Mouse (Mus musculus): Measurements from ENCODE around the gene Enho. TPM values are rescaled to one million over a fixed set of nuclear protein-coding genes. Genes with fewer than 3 reads are reported as not detected.
A peak's percentile ranks its signal among the peaks of the same experiment; 100 is the strongest.

Gene Enho
- total and polyA plus RNA-seq, 2 experiments from 2014 or later, result 4.0 to 12.7 TPM

- no peak for DNase-seq (ENCODE audit: low spot score)
- ATAC-seq (ENCODE audit: insufficient read depth, low read depth), result no peak
- H3K4me3 ChIP-seq (ENCODE audit: low read depth, low read length), result no peak overlapping the region
- no peaks in the 10 kb centered on the region for H3K4me1 ChIP-seq (ENCODE audit: control insufficient read depth, insufficient read depth)
- peaks cover 6% of the 10 kb centered on the region for H3K27me3 ChIP-seq (ENCODE audit: control insufficient read depth, insufficient read depth, low read length)
- H3K9me3 ChIP-seq (replicated peaks; ENCODE audit: control insufficient read depth, low read length), result no peaks in the 10 kb centered on the region
- no peak overlapping the region for H3K27ac ChIP-seq (ENCODE audit: low read depth)
- H3K9ac ChIP-seq (replicated peaks; ENCODE audit: low read depth, low read length), result no peak overlapping the region
- H3K36me3 ChIP-seq (replicated peaks; ENCODE audit: control insufficient read depth, insufficient read depth, low read length), result no peaks in the 10 kb centered on the region
- no peak overlapping the region for H3K4me2 ChIP-seq (ENCODE audit: low read depth, low read length)
- TF ChIP-seq EP300 (IDR thresholded peaks at IDR 0.05; ENCODE audit: low read depth) (no peak), CTCF (IDR thresholded peaks at IDR 0.05; ENCODE audit: low read depth) (no peak)
- 45% methylated on average over 6 of the region's 6 CpGs for WGBS
Measured at GRCm38 (mm10) chr4:41653730-41654129, 13.6 kb upstream of the Enho start.

- no peak for ATAC-seq (ENCODE audit: insufficient read depth, low read depth)
- Histone ChIP-seq H3K27ac (ENCODE audit: low read depth) (no peak overlapping the region), H3K9ac (replicated peaks; ENCODE audit: low read depth, low read length) (no peak overlapping the region), H3K36me3 (replicated peaks; ENCODE audit: control insufficient read depth, insufficient read depth, low read length) (no peaks in the 10 kb centered on the region), H3K27me3 (ENCODE audit: control insufficient read depth, insufficient read depth, low read length) (peaks cover 5% of the 10 kb centered on the region), H3K4me1 (ENCODE audit: control insufficient read depth, insufficient read depth) (no peaks in the 10 kb centered on the region), H3K9me3 (replicated peaks; ENCODE audit: control insufficient read depth, low read length) (no peaks in the 10 kb centered on the region), H3K4me2 (ENCODE audit: low read depth, low read length) (no peak overlapping the region), H3K4me3 (ENCODE audit: low read depth, low read length) (no peak overlapping the region)
- WGBS, result 52% methylated on average over 6 of the region's 6 CpGs
- TF ChIP-seq CTCF (IDR thresholded peaks at IDR 0.05; ENCODE audit: low read depth), result peak; percentile 71
- no peak for TF ChIP-seq EP300 (IDR thresholded peaks at IDR 0.05; ENCODE audit: low read depth)
- peak; percentile 51 for DNase-seq (ENCODE audit: low spot score)
Measured at GRCm38 (mm10) chr4:41653296-41653695, 13.2 kb upstream of the Enho start.

- H3K9me3 ChIP-seq (replicated peaks; ENCODE audit: control insufficient read depth, low read length), result no peaks in the 10 kb centered on the region
- H3K27ac ChIP-seq (ENCODE audit: low read depth), result no peak overlapping the region
- no peaks in the 10 kb centered on the region for H3K4me1 ChIP-seq (ENCODE audit: control insufficient read depth, insufficient read depth)
- H3K27me3 ChIP-seq (ENCODE audit: control insufficient read depth, insufficient read depth, low read length), result no peaks in the 10 kb centered on the region
- no peak for TF ChIP-seq CTCF (IDR thresholded peaks at IDR 0.05; ENCODE audit: low read depth)
- TF ChIP-seq EP300 (IDR thresholded peaks at IDR 0.05; ENCODE audit: low read depth), result no peak
- DNase-seq (ENCODE audit: low spot score) (no peak), ATAC-seq (ENCODE audit: insufficient read depth, low read depth) (no peak)
- 60% methylated on average over 7 of the region's 7 CpGs for WGBS
- H3K9ac ChIP-seq (replicated peaks; ENCODE audit: low read depth, low read length), result no peak overlapping the region
- H3K4me2 ChIP-seq (ENCODE audit: low read depth, low read length), result no peak overlapping the region
- no peak overlapping the region for H3K4me3 ChIP-seq (ENCODE audit: low read depth, low read length)
- H3K36me3 ChIP-seq (replicated peaks; ENCODE audit: control insufficient read depth, insufficient read depth, low read length), result no peaks in the 10 kb centered on the region
Measured at GRCm38 (mm10) chr4:41648627-41649026, 8.5 kb upstream of the Enho start.

- Histone ChIP-seq H3K36me3 (replicated peaks; ENCODE audit: control insufficient read depth, insufficient read depth, low read length) (no peaks in the 10 kb centered on the region), H3K9me3 (replicated peaks; ENCODE audit: control insufficient read depth, low read length) (no peaks in the 10 kb centered on the region), H3K27ac (ENCODE audit: low read depth) (no peak overlapping the region), H3K9ac (replicated peaks; ENCODE audit: low read depth, low read length) (no peak overlapping the region), H3K4me2 (ENCODE audit: low read depth, low read length) (no peak overlapping the region), H3K4me3 (ENCODE audit: low read depth, low read length) (no peak overlapping the region), H3K27me3 (ENCODE audit: control insufficient read depth, insufficient read depth, low read length) (no peaks in the 10 kb centered on the region), H3K4me1 (ENCODE audit: control insufficient read depth, insufficient read depth) (no peaks in the 10 kb centered on the region)
- no peak for ATAC-seq (ENCODE audit: insufficient read depth, low read depth)
- WGBS, result 54% methylated on average over 4 of the region's 4 CpGs
- no peak for DNase-seq (ENCODE audit: low spot score)
- TF ChIP-seq CTCF (IDR thresholded peaks at IDR 0.05; ENCODE audit: low read depth) (no peak), EP300 (IDR thresholded peaks at IDR 0.05; ENCODE audit: low read depth) (no peak)
Measured at GRCm38 (mm10) chr4:41648157-41648556, 8.0 kb upstream of the Enho start.

- no peak overlapping the region for H3K9ac ChIP-seq (replicated peaks; ENCODE audit: low read depth, low read length)
- H3K4me1 ChIP-seq (ENCODE audit: control insufficient read depth, insufficient read depth), result no peaks in the 10 kb centered on the region
- WGBS, result 17% methylated on average over 5 of the region's 5 CpGs
- no peak overlapping the region for H3K27ac ChIP-seq (ENCODE audit: low read depth)
- no peak overlapping the region for H3K4me2 ChIP-seq (ENCODE audit: low read depth, low read length)
- no peak for TF ChIP-seq EP300 (IDR thresholded peaks at IDR 0.05; ENCODE audit: low read depth)
- TF ChIP-seq CTCF (IDR thresholded peaks at IDR 0.05; ENCODE audit: low read depth), result peak; percentile 57
- H3K9me3 ChIP-seq (replicated peaks; ENCODE audit: control insufficient read depth, low read length), result no peaks in the 10 kb centered on the region
- ATAC-seq (ENCODE audit: insufficient read depth, low read depth), result peak; percentile 71
- no peak overlapping the region for H3K4me3 ChIP-seq (ENCODE audit: low read depth, low read length)
- DNase-seq (ENCODE audit: low spot score), result peak; percentile 42
- no peaks in the 10 kb centered on the region for H3K27me3 ChIP-seq (ENCODE audit: control insufficient read depth, insufficient read depth, low read length)
- no peaks in the 10 kb centered on the region for H3K36me3 ChIP-seq (replicated peaks; ENCODE audit: control insufficient read depth, insufficient read depth, low read length)
Measured at GRCm38 (mm10) chr4:41645488-41645887, 5.4 kb upstream of the Enho start.

GRCm38 (mm10) chr4:41641199-41641822 lies 1.2 kb upstream of the Enho start:
- no peak overlapping the region for H3K4me3 ChIP-seq (ENCODE audit: low read depth, low read length)
- DNase-seq (ENCODE audit: low spot score) (no peak), ATAC-seq (ENCODE audit: insufficient read depth, low read depth) (no peak)
- TF ChIP-seq CTCF (IDR thresholded peaks at IDR 0.05; ENCODE audit: low read depth) (no peak), EP300 (IDR thresholded peaks at IDR 0.05; ENCODE audit: low read depth) (no peak)
- 82% methylated on average over 6 of the region's 6 CpGs for WGBS
- H3K27ac ChIP-seq (ENCODE audit: low read depth), result no peak overlapping the region
- no peak overlapping the region for H3K4me2 ChIP-seq (ENCODE audit: low read depth, low read length)
- 0 out of 2 replicates have a peak, but pooled peaks cover under 1% of the 10 kb centered on the region for H3K4me1 ChIP-seq (ENCODE audit: control insufficient read depth, insufficient read depth)
- no peaks in the 10 kb centered on the region for H3K36me3 ChIP-seq (replicated peaks; ENCODE audit: control insufficient read depth, insufficient read depth, low read length)
- peaks cover 13% of the 10 kb centered on the region; the same call in 1 of the 2 replicates for H3K27me3 ChIP-seq (ENCODE audit: control insufficient read depth, insufficient read depth, low read length)
- H3K9me3 ChIP-seq (replicated peaks; ENCODE audit: control insufficient read depth, low read length), result no peaks in the 10 kb centered on the region
- H3K9ac ChIP-seq (replicated peaks; ENCODE audit: low read depth, low read length), result no peak overlapping the region
